Mouse (Mus musculus) cortical plate, adult 2 months (tissue): ENCODE measurements around the gene Plxna4.

Experiments used
- CTCF ChIP-seq: fragments of 200-500 bp; IDR thresholded peaks from 2 replicates; pipeline ENCODE4 v1.5.1; 2011; ENCODE audit warnings: mild to moderate bottlenecking, control low read depth, low read length; ENCODE audit not compliant: insufficient read depth; ENCODE audit errors: extremely low read depth
- POLR2A ChIP-seq: fragments of 200-500 bp; IDR thresholded peaks from 2 replicates; pipeline ENCODE4 v1.6.1; 2011; ENCODE audit warnings: mild to moderate bottlenecking, low read length, control low read depth; ENCODE audit not compliant: insufficient read depth; ENCODE audit errors: extremely low read depth

- TF ChIP-seq POLR2A (peak; percentile 39; the same call in 1 of the 2 replicates), CTCF (peak; percentile 20; the same call in 1 of the 2 replicates)
These were observed 1.6 kb downstream of the Plxna4 start for GRCm38 (mm10) chr6:32586390-32586789.
